Mouse (Mus musculus): ENCODE measurements around the gene 2010300C02Rik. TPM values are rescaled to one million over a fixed set of nuclear protein-coding genes. Genes with fewer than 3 reads are reported as not detected.

The 2010300C02Rik gene
- polyA plus RNA-seq, 1 experiment from 2014 or later, result 1.7 TPM

DNA sequence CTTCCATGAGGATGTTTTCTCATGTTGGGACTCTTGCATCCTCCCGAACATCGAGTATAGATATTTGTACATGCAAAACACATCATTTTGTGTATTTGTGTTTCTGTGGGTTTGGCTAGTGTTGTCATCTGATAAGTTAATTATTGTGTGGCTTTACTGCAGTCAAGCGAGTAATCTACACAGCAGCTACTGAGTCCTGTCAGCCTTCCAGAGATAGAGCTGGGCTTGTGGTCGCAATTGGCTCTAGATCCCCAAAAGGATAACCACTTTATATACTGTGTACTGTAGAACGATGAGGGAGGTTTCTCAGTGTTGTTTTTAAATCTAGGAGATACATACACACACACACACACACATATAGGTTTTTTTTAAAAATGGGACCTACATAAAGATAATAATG is 16.0 kb upstream of the 2010300C02Rik start:
- WGBS, result 91% methylated on average over 5 of the region's 5 CpGs
- H3K9me3 ChIP-seq (replicated peaks; ENCODE audit: control insufficient read depth, low read length), result no peaks in the 10 kb centered on the region
- H3K27me3 ChIP-seq (replicated peaks; ENCODE audit: control insufficient read depth, insufficient read depth, low read length), result no peaks in the 10 kb centered on the region
- no peak overlapping the region for H3K9ac ChIP-seq (ENCODE audit: low read length)
- H3K27ac ChIP-seq (ENCODE audit: low read depth, low read length), result no peak overlapping the region
- no peak for ATAC-seq
- no peak for DNase-seq (ENCODE audit: low spot score)
- H3K4me2 ChIP-seq (ENCODE audit: low read length), result no peak overlapping the region
- no peaks in the 10 kb centered on the region for H3K36me3 ChIP-seq (ENCODE audit: control insufficient read depth, insufficient read depth, low read length)
- H3K4me3 ChIP-seq (ENCODE audit: low read depth, low read length), result no peak overlapping the region
- no peaks in the 10 kb centered on the region for H3K4me1 ChIP-seq (ENCODE audit: control insufficient read depth, insufficient read depth, low read length)

DNA sequence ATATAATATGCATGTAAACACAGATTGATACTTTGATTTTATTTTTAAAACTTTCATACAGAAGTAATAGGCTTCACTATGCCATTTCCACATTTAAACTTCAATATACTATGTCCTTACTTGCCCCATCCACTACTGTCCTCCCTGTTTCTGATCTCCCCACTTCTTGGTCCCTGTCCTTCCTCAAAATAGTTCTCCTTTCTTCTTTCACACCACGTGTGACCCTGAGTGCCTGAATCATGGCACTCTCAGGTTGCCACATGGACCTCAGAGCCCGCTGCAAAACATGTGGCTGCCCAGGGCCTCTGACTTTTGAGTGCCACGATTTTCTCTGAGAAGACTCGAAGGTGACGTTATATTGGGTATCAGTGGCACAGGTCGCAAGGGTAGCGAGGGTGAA is 15.0 kb upstream of the 2010300C02Rik start:
- H3K4me2 ChIP-seq (ENCODE audit: low read length), result no peak overlapping the region
- no peaks in the 10 kb centered on the region for H3K9me3 ChIP-seq (replicated peaks; ENCODE audit: control insufficient read depth, low read length)
- no peak overlapping the region for H3K9ac ChIP-seq (ENCODE audit: low read length)
- H3K27ac ChIP-seq (ENCODE audit: low read depth, low read length), result no peak overlapping the region
- DNase-seq (ENCODE audit: low spot score) (no peak), ATAC-seq (no peak)
- no peaks in the 10 kb centered on the region for H3K36me3 ChIP-seq (ENCODE audit: control insufficient read depth, insufficient read depth, low read length)
- no peak overlapping the region for H3K4me3 ChIP-seq (ENCODE audit: low read depth, low read length)
- WGBS, result 84% methylated on average over 7 of the region's 7 CpGs
- no peaks in the 10 kb centered on the region for H3K27me3 ChIP-seq (replicated peaks; ENCODE audit: control insufficient read depth, insufficient read depth, low read length)
- H3K4me1 ChIP-seq (ENCODE audit: control insufficient read depth, insufficient read depth, low read length), result no peaks in the 10 kb centered on the region

DNA sequence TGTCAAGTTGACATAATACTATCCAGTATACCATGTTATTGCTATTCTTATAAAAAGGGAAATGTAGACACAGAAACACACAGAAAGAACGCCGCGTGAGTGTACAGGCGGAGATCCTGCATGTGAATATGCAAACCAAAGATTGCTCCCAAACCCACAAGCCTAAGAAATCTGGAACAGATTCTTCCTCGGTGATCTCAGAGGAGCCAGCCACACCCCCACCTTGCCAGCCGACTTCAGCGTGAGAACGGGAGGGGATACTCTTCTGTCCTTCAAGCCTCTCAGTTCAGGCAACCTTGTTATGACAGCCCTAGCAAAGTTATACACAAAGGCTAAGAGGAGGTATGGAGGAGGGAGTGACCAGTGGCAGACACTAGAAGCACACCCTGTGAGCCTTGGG is 9.5 kb upstream of the 2010300C02Rik start:
- Histone ChIP-seq H3K36me3 (ENCODE audit: control insufficient read depth, insufficient read depth, low read length) (no peaks in the 10 kb centered on the region), H3K27me3 (replicated peaks; ENCODE audit: control insufficient read depth, insufficient read depth, low read length) (no peaks in the 10 kb centered on the region), H3K4me2 (ENCODE audit: low read length) (no peak overlapping the region), H3K9me3 (replicated peaks; ENCODE audit: control insufficient read depth, low read length) (no peaks in the 10 kb centered on the region), H3K9ac (ENCODE audit: low read length) (no peak overlapping the region), H3K4me1 (ENCODE audit: control insufficient read depth, insufficient read depth, low read length) (no peaks in the 10 kb centered on the region), H3K4me3 (ENCODE audit: low read depth, low read length) (no peak overlapping the region), H3K27ac (ENCODE audit: low read depth, low read length) (no peak overlapping the region)
- ATAC-seq (no peak), DNase-seq (ENCODE audit: low spot score) (no peak)
- WGBS, result 95% methylated on average over 8 of the region's 8 CpGs

DNA sequence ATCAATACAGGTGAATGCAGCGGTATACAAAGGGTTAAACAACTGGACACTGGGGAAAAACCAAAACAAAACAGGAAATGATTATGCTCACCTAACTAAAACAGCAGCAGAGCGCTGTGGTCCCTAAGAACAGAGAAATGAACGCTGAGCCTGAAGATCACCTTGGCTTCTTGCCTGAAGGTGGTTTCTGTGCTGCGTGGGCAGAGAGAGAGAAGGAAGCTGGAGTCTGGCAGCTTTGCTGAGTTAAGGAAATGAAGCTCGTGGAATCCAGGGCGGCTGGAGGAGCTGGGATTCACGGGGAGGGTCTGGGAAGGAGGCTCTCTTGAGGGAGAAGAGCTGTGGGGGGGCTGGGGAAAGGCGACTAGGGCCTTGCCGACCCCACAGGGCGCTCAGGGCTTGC is 8.2 kb upstream of the 2010300C02Rik start:
- Histone ChIP-seq H3K4me1 (ENCODE audit: control insufficient read depth, insufficient read depth, low read length) (no peaks in the 10 kb centered on the region), H3K27ac (ENCODE audit: low read depth, low read length) (no peak overlapping the region), H3K4me2 (ENCODE audit: low read length) (no peak overlapping the region), H3K27me3 (replicated peaks; ENCODE audit: control insufficient read depth, insufficient read depth, low read length) (no peaks in the 10 kb centered on the region), H3K9me3 (replicated peaks; ENCODE audit: control insufficient read depth, low read length) (no peaks in the 10 kb centered on the region), H3K4me3 (ENCODE audit: low read depth, low read length) (no peak overlapping the region), H3K36me3 (ENCODE audit: control insufficient read depth, insufficient read depth, low read length) (no peaks in the 10 kb centered on the region), H3K9ac (ENCODE audit: low read length) (no peak overlapping the region)
- 74% methylated on average over 10 of the region's 10 CpGs for WGBS
- no peak for ATAC-seq
- no peak for DNase-seq (ENCODE audit: low spot score)

DNA sequence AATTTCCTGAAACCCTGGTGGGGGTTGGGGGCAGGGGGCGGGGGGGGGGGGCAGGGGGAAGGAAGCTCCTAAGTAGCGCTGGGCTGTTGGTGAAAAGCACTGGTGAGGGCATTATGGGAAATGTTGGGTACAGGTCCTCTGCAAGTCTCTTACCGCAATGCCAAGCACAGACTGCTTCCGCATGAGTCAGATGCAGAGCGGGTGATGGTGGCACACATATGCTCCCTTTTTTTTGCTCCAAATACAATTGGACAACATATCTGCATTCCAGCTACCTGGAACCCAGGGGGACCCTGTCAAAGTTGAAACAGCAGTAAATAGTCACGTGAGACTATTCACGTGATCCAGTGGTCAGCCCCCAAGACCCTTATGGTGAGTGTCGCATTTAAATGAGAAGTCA is 7.3 kb upstream of the 2010300C02Rik start:
- Histone ChIP-seq H3K4me3 (ENCODE audit: low read depth, low read length) (no peak overlapping the region), H3K4me1 (ENCODE audit: control insufficient read depth, insufficient read depth, low read length) (no peaks in the 10 kb centered on the region), H3K27me3 (replicated peaks; ENCODE audit: control insufficient read depth, insufficient read depth, low read length) (no peaks in the 10 kb centered on the region), H3K36me3 (ENCODE audit: control insufficient read depth, insufficient read depth, low read length) (no peaks in the 10 kb centered on the region), H3K4me2 (ENCODE audit: low read length) (no peak overlapping the region), H3K9me3 (replicated peaks; ENCODE audit: control insufficient read depth, low read length) (no peaks in the 10 kb centered on the region), H3K27ac (ENCODE audit: low read depth, low read length) (no peak overlapping the region), H3K9ac (ENCODE audit: low read length) (no peak overlapping the region)
- no peak for DNase-seq (ENCODE audit: low spot score)
- 81% methylated on average over 8 of the region's 8 CpGs for WGBS
- no peak for ATAC-seq

DNA sequence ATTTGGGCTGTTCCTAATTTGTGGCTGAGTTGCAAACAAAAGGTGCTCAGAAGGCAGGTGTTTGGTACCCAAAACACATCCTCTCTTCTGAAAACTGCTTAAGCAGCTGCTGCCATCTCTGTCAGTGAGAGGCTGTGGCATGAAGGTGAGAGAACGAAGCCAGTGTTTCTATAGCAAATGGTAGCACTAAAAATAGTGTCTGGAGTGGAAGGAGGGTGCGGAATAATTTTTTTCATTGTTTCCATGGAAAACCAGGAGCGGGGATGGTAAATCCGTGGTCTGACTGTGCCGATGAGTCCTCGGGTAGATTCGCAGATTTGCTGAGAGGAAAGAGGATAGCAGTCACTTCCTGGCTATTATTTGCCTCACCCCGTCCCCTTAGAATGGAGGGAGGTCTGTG is 6.5 kb upstream of the 2010300C02Rik start:
- no peak for ATAC-seq
- Histone ChIP-seq H3K4me2 (ENCODE audit: low read length) (no peak overlapping the region), H3K4me3 (ENCODE audit: low read depth, low read length) (no peak overlapping the region), H3K36me3 (ENCODE audit: control insufficient read depth, insufficient read depth, low read length) (no peaks in the 10 kb centered on the region), H3K9me3 (replicated peaks; ENCODE audit: control insufficient read depth, low read length) (no peaks in the 10 kb centered on the region), H3K4me1 (ENCODE audit: control insufficient read depth, insufficient read depth, low read length) (no peaks in the 10 kb centered on the region), H3K27me3 (replicated peaks; ENCODE audit: control insufficient read depth, insufficient read depth, low read length) (no peaks in the 10 kb centered on the region), H3K9ac (ENCODE audit: low read length) (no peak overlapping the region), H3K27ac (ENCODE audit: low read depth, low read length) (no peak overlapping the region)
- no peak for DNase-seq (ENCODE audit: low spot score)
- WGBS, result 88% methylated on average over 8 of the region's 8 CpGs

DNA sequence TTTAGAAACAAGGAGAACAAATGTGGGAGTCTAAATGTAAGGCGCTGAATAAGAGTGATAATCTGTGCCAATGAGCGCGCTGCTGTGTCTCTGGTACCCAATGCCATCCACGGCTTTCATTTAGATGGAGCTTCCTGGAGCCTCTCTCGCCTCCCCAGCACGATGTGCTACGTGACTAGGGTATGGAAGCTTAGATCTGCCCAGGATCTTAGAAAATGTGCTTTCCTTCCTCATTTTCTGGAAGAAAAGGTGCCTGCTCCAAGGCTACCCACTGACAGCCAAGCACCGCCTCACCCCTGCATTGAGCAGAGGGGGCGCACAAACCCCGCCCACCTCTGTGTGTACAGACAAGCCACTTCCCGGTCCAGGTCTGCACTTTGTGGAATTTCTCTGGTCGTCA is 6.0 kb upstream of the 2010300C02Rik start:
- H3K9me3 ChIP-seq (replicated peaks; ENCODE audit: control insufficient read depth, low read length), result no peaks in the 10 kb centered on the region
- H3K4me2 ChIP-seq (ENCODE audit: low read length), result no peak overlapping the region
- no peak for ATAC-seq
- H3K27ac ChIP-seq (ENCODE audit: low read depth, low read length), result no peak overlapping the region
- WGBS, result 57% methylated on average over 12 of the region's 12 CpGs
- H3K9ac ChIP-seq (ENCODE audit: low read length), result no peak overlapping the region
- no peaks in the 10 kb centered on the region for H3K36me3 ChIP-seq (ENCODE audit: control insufficient read depth, insufficient read depth, low read length)
- H3K4me3 ChIP-seq (ENCODE audit: low read depth, low read length), result no peak overlapping the region
- H3K4me1 ChIP-seq (ENCODE audit: control insufficient read depth, insufficient read depth, low read length), result no peaks in the 10 kb centered on the region
- H3K27me3 ChIP-seq (replicated peaks; ENCODE audit: control insufficient read depth, insufficient read depth, low read length), result peaks cover 4% of the 10 kb centered on the region
- DNase-seq (ENCODE audit: low spot score), result peak; percentile 17

DNA sequence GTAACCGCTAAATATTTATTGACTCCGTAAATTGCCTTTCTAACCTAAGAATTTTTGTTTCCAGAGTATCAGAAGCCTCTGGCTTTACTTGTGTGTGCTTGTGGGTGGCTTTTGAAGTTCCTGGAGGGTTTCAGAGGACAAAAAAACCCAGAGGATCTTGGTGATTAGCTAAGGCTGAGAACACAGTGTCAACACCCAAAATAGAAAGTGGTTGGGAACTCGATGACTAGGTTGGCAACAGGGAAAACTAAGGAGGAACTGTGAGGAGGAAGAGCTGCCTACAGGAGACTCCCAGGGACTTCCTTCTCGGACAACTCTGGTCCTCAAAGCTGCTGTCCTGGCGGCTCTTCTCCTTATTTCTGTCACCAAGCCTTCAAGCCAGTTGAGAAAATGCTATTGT is 1.2 kb upstream of the 2010300C02Rik start:
- no peak overlapping the region for H3K4me2 ChIP-seq (ENCODE audit: low read length)
- no peak overlapping the region for H3K27ac ChIP-seq (ENCODE audit: low read depth, low read length)
- WGBS, result 70% methylated on average over 5 of the region's 5 CpGs
- H3K4me1 ChIP-seq (ENCODE audit: control insufficient read depth, insufficient read depth, low read length), result no peaks in the 10 kb centered on the region
- no peak for ATAC-seq
- H3K4me3 ChIP-seq (ENCODE audit: low read depth, low read length), result no peak overlapping the region
- peaks cover 19% of the 10 kb centered on the region for H3K27me3 ChIP-seq (replicated peaks; ENCODE audit: control insufficient read depth, insufficient read depth, low read length)
- no peaks in the 10 kb centered on the region for H3K9me3 ChIP-seq (replicated peaks; ENCODE audit: control insufficient read depth, low read length)
- H3K9ac ChIP-seq (ENCODE audit: low read length), result no peak overlapping the region
- no peak for DNase-seq (ENCODE audit: low spot score)
- no peaks in the 10 kb centered on the region for H3K36me3 ChIP-seq (ENCODE audit: control insufficient read depth, insufficient read depth, low read length)

DNA sequence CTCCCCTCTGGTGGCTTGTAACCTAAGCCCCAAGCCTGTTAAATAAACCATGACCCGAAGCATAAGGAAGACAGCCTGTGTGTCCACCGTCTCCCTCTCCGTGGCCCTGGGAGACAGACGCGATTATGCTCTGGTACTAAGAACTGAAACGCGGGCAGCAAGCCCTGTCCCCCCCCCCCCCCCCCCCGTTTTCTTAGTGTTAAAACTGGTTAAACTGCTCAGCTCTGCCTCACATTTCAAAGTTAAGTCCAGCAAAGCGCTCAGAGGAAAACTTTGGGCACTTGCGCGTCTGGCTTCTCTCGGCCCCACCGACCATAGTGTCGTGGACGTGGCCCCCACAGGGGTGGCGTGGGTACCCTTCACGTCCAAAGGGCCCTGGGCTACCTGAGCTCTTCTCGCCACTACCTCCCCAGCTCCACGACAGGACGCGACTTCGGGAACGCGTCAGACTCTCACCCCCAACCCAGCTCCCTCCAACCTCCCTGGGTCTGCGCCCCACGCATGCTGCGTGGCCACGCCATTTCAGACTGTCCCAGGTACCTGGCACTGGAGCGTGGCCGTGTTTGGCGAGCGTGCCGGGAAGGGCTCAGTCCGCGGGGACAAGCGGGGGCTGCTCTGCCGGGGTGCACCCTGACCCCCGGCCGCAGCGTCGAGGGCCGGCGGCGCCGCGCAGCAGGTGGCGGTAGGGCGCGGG is 708 bp downstream of the 2010300C02Rik start:
- H3K4me1 ChIP-seq (ENCODE audit: control insufficient read depth, insufficient read depth, low read length), result no peaks in the 10 kb centered on the region
- peak overlapping the region; percentile 63 for H3K9ac ChIP-seq (ENCODE audit: low read length)
- H3K36me3 ChIP-seq (ENCODE audit: control insufficient read depth, insufficient read depth, low read length), result no peaks in the 10 kb centered on the region
- peak overlapping the region; percentile 91 for H3K4me2 ChIP-seq (ENCODE audit: low read length)
- H3K27ac ChIP-seq (ENCODE audit: low read depth, low read length), result no peak overlapping the region
- peak overlapping the region; percentile 53 for H3K4me3 ChIP-seq (ENCODE audit: low read depth, low read length)
- peaks cover 19% of the 10 kb centered on the region for H3K27me3 ChIP-seq (replicated peaks; ENCODE audit: control insufficient read depth, insufficient read depth, low read length)
- ATAC-seq, result peak; percentile 70
- WGBS, result 5% methylated on average over 48 of the region's 49 CpGs
- no peaks in the 10 kb centered on the region for H3K9me3 ChIP-seq (replicated peaks; ENCODE audit: control insufficient read depth, low read length)
- DNase-seq (ENCODE audit: low spot score), result no peak

All from forebrain, embryonic 14.5 days (tissue).